Mouse (Mus musculus) liver, embryonic 14.5 days (tissue): Measurements from ENCODE around the gene Elmo2.

ENCODE experiments used
- CTCF ChIP-seq: IDR thresholded peaks from 2 replicates; pipeline ENCODE4 v1.5.1; 2016; ENCODE audit warnings: antibody characterized with exemption, low read depth, control low read depth
- EP300 ChIP-seq: IDR thresholded peaks from 2 replicates; pipeline ENCODE4 v1.6.1; 2016; ENCODE audit warnings: antibody characterized with exemption, low read depth

GRCm38 (mm10) chr2:165270858-165271257, 55.4 kb downstream of the Elmo2 start:
- no peak for TF ChIP-seq CTCF
- TF ChIP-seq EP300 = no peak
